Mouse (Mus musculus) erythroblast, embryonic 14.5 days (primary cell): ENCODE measurements around the gene Ccdc15.

Experiments
- GATA1 ChIP-seq: IDR thresholded peaks from 2 replicates; pipeline ENCODE4 v1.6.1; 2012; ENCODE audit warnings: low read length, inconsistent platforms, mixed read lengths
- TAL1 ChIP-seq: IDR thresholded peaks from 3 replicates; pipeline ENCODE4 v1.6.1; 2012; ENCODE audit warnings: low read length, inconsistent platforms, mixed read lengths

- TF ChIP-seq GATA1 (no peak), TAL1 (no peak)
Observed at GRCm38 (mm10) chr9:37266622-37267021, 81.6 kb downstream of the Ccdc15 start.
